Mouse (Mus musculus) intestine, embryonic 16.5 days (tissue): ENCODE measurements at regions not wholly inside any gene's neighbourhood (a gene's known extent, or its start where the extent isn't known, plus 50 kb on each side); places are given as distances from the start of the nearest gene placed in this dataset.

Experiments
- ATAC-seq: fragments of 200-750 bp; cut with Nextera tagmentation; 2 replicates; pipeline ENCODE4 v1.8.0; 2017; ENCODE audit warnings: moderate TSS enrichment, moderate library complexity
- H3K27ac ChIP-seq: fragments of 300-500 bp; sonication (generic); 2 replicates; pipeline ENCODE4 v1.5.1; 2014; ENCODE audit warnings: mild to moderate bottlenecking, low read length
- H3K27me3 ChIP-seq: fragments of 300-500 bp; sonication (generic); replicated peaks from 2 replicates; pipeline ENCODE4 v1.6.1; 2014; ENCODE audit warnings: low read length, control low read depth, mixed read lengths; ENCODE audit not compliant: control insufficient read depth, insufficient read depth
- H3K36me3 ChIP-seq: fragments of 300-500 bp; sonication (generic); 2 replicates; pipeline ENCODE4 v1.6.1; 2014; ENCODE audit warnings: low read length, control low read depth; ENCODE audit not compliant: control insufficient read depth, insufficient read depth
- H3K4me1 ChIP-seq: fragments of 300-500 bp; sonication (generic); 2 replicates; pipeline ENCODE4 v1.6.1; 2014; ENCODE audit warnings: low read length, control low read depth, mixed read lengths; ENCODE audit not compliant: control insufficient read depth, insufficient read depth
- H3K4me2 ChIP-seq: fragments of 300-500 bp; sonication (generic); 2 replicates; pipeline ENCODE4 v1.6.1; 2014; ENCODE audit warnings: low read depth, low read length, control low read depth
- H3K4me3 ChIP-seq: fragments of 300-500 bp; sonication (generic); 2 replicates; pipeline ENCODE4 v1.5.1; 2014; ENCODE audit warnings: mild to moderate bottlenecking, low read length
- H3K9ac ChIP-seq: fragments of 300-500 bp; sonication (generic); 2 replicates; pipeline ENCODE4 v1.6.1; 2014; ENCODE audit warnings: low read depth, low read length
- H3K9me3 ChIP-seq: fragments of 300-500 bp; sonication (generic); 2 replicates; pipeline ENCODE4 v1.6.1; 2016; ENCODE audit warnings: low read length, control low read depth; ENCODE audit not compliant: control insufficient read depth
- WGBS: fragments of 180-500 bp; shearing (Covaris S2); extraction: QIAGEN DNeasy Blood & Tissue Kit; methylation state at CpG from one replicate; pipeline ENCODE4 v1.1.7; 2014; 5-methylcytosine and 5-hydroxymethylcytosine counted together

DNA sequence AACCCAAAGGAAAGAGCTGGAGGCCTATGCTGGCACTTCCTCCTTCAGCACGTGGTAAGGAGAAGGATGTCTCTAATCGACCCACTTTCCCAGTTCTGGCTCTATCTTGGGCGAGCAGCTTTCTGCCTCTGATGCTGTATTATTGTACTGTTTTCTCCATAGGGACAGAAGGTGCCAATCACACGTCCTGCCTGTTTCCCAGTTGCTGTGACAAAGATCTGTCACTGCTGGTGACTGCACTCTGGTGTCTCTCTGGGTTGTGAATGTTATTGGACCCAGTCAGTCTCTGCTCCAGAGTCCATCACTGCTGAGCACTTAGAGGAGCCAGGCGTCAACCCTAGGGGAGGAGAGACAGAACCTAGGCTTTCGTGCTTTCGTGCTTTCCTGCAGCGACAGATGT lies 216.0 kb downstream of the Hs3st3b1 start:
- Histone ChIP-seq H3K4me2 (no peak overlapping the region), H3K27ac (no peak overlapping the region), H3K9ac (no peak overlapping the region), H3K4me1 (no peaks in the 10 kb centered on the region), H3K27me3 (no peaks in the 10 kb centered on the region), H3K4me3 (no peak overlapping the region), H3K36me3 (no peaks in the 10 kb centered on the region), H3K9me3 (no peaks in the 10 kb centered on the region)
- WGBS, result 71% methylated on average over 8 of the region's 8 CpGs
- ATAC-seq, result no peak

DNA sequence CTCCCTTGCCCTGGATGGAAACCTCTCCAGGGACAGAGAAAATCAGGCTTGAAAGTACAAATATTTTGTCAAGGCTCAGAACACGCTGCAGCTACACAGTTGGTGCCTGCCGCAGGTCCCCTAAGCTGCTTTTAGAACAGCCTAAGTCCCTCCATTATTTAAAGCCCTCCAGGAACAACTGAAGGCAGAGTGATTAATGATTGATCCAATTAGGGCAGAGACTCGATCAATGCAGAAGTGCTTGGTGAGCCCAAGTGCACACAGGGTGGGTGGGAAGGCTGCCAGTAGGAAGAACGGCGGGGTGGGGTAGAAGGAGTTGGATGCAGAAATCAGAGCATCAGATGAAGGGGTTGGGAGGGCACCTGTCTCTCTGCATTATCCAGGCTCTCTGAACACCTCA lies 215.0 kb downstream of the Hs3st3b1 start:
- 41% methylated on average over 5 of the region's 5 CpGs for WGBS
- no peaks in the 10 kb centered on the region for H3K4me1 ChIP-seq
- H3K36me3 ChIP-seq, result no peaks in the 10 kb centered on the region
- no peaks in the 10 kb centered on the region for H3K27me3 ChIP-seq
- no peak for ATAC-seq
- H3K9ac ChIP-seq, result no peak overlapping the region
- H3K4me2 ChIP-seq, result no peak overlapping the region
- no peak overlapping the region for H3K4me3 ChIP-seq
- H3K27ac ChIP-seq, result no peak overlapping the region
- H3K9me3 ChIP-seq, result no peaks in the 10 kb centered on the region

DNA sequence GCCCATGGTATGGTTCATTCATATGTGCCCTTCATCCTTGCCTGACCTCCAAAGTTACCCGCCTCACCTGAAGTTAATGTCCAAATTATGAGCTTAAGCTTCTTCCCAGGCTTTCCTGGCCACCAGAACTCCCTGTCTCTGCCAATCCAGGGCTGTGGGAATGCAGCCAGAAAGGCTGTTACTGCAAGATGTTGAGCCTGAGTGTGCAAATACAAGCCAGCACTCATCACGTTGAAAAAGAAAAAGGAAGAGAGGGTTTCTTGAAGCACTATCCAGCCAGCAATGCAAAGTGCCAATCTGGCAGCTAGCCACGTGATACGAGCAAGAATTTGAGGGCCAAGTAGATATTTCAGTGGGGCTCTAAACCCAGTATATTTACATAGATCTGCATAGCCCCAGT lies 213.7 kb downstream of the Hs3st3b1 start:
- ATAC-seq, result no peak
- 64% methylated on average over 4 of the region's 4 CpGs for WGBS
- no peak overlapping the region for H3K9ac ChIP-seq
- H3K4me2 ChIP-seq, result no peak overlapping the region
- H3K27me3 ChIP-seq, result no peaks in the 10 kb centered on the region
- H3K9me3 ChIP-seq, result no peaks in the 10 kb centered on the region
- H3K4me3 ChIP-seq, result no peak overlapping the region
- no peak overlapping the region for H3K27ac ChIP-seq
- no peaks in the 10 kb centered on the region for H3K4me1 ChIP-seq
- no peaks in the 10 kb centered on the region for H3K36me3 ChIP-seq

DNA sequence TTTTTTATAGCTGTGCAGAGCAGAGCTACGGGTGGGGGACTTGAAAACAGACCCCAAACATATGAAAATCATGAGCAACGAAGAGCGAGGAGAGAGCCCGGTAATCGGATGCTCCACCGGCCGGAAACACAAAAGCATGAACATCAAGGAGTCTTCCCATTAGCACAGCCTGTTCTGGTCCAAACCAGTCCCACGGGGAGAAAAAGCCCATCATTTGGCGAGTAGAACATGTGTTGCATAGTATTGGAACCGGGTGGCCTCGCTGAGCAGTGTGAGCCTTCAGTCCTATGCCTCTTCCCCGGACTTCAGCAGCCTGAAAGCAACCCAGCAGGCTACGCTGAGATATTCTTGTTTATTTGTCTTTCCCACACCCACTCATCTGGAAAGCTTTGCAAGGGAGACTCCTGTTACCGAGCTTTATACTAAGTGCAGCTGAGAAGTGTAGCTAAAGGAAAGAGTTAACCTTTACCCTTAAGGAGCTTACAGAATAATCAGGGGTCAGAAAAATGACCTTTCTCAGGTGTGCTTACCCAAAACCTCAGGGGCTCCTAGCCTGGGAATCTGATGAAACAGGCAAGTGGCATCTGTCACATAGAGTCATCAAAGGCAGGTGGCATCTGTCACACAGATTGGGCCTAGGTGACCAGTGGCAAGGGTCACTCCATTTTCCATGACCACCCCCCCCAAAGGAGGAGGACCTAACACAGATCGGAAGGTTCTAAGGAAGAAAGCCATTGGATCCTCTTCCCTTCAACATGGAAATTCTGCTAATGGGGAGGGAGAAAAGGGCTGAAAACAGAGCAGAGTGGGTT lies 209.8 kb downstream of the Hs3st3b1 start:
- Histone ChIP-seq H3K9ac (no peak overlapping the region), H3K36me3 (no peaks in the 10 kb centered on the region), H3K4me2 (no peak overlapping the region), H3K9me3 (no peaks in the 10 kb centered on the region), H3K4me3 (no peak overlapping the region), H3K27me3 (no peaks in the 10 kb centered on the region), H3K27ac (no peak overlapping the region), H3K4me1 (no peaks in the 10 kb centered on the region)
- no peak for ATAC-seq
- 61% methylated on average over 15 of the region's 15 CpGs for WGBS

DNA sequence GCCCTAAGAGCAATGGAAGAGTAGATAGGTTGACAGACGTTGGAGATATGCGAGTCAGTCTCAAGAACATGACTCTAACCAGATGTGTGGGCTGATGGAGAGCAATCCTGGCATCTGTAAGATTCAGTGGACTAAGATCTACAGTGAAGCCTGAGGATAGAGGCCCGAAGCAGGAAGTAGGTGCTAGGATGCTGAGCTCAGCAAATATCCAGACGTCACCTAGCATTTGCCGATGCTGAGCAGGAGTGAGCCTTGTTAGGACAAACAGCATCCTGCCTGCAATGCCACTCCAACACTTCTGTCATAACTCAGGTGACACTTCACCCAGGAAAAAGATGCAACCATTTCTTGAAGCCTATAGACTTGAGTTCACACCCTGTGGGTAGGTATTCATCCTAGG lies 199.8 kb downstream of the Hs3st3b1 start:
- H3K9me3 ChIP-seq, result no peaks in the 10 kb centered on the region
- WGBS, result 91% methylated on average over 5 of the region's 5 CpGs
- H3K4me2 ChIP-seq, result no peak overlapping the region
- H3K36me3 ChIP-seq, result no peaks in the 10 kb centered on the region
- H3K4me3 ChIP-seq, result no peak overlapping the region
- H3K4me1 ChIP-seq, result 0 out of 2 replicates have a peak, but pooled peaks cover 5% of the 10 kb centered on the region
- H3K9ac ChIP-seq, result no peak overlapping the region
- H3K27ac ChIP-seq, result no peak overlapping the region
- no peaks in the 10 kb centered on the region for H3K27me3 ChIP-seq
- ATAC-seq, result no peak

DNA sequence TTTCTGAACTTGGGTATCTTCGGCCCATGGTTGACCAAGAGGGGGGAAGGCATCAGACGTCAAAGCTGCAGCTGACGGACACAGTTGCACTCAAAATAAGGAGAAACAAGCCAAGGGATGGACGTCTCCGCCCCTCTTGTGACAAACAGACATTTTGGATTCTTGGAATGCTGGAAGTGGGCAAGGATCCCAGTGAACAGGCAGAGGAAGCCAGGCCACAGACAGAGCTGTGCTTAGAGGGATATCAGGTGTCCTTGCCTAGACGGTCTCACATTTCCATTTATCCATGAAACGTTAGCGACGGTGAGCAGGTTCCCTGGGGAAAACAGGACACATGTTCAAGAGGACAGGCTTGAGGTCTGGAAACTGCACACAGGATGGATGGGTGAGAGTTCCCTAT lies 191.2 kb downstream of the Hs3st3b1 start:
- no peaks in the 10 kb centered on the region for H3K9me3 ChIP-seq
- no peak overlapping the region for H3K9ac ChIP-seq
- 72% methylated on average over 9 of the region's 9 CpGs for WGBS
- H3K4me3 ChIP-seq, result no peak overlapping the region
- H3K36me3 ChIP-seq, result no peaks in the 10 kb centered on the region
- no peak overlapping the region for H3K27ac ChIP-seq
- no peak for ATAC-seq
- H3K4me1 ChIP-seq, result no peaks in the 10 kb centered on the region
- H3K4me2 ChIP-seq, result no peak overlapping the region
- no peaks in the 10 kb centered on the region for H3K27me3 ChIP-seq

DNA sequence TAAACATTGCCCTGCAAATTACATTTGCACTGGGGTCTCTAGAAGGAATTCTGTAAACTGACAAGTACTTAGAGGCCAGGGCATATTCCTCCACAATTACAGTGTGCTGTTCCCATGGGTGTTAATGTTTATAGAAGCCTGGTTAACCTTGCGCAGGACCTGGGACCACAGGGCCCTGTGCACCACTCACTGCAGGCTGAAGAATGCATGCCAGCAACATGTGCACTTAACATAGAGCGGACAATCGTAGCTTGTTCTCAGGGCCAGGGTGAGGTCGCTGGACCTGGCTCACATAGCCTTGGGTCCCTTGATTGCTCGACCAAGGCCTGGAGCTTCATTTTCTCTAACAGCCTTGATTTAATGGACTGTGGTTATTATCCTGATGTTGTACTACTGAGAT lies 168.8 kb downstream of the Hs3st3b1 start:
- no peaks in the 10 kb centered on the region for H3K36me3 ChIP-seq
- no peak overlapping the region for H3K9ac ChIP-seq
- 50% methylated on average over 5 of the region's 5 CpGs for WGBS
- no peak overlapping the region for H3K27ac ChIP-seq
- no peaks in the 10 kb centered on the region for H3K9me3 ChIP-seq
- H3K27me3 ChIP-seq, result no peaks in the 10 kb centered on the region
- ATAC-seq, result no peak
- no peaks in the 10 kb centered on the region for H3K4me1 ChIP-seq
- no peak overlapping the region for H3K4me3 ChIP-seq
- H3K4me2 ChIP-seq, result no peak overlapping the region

DNA sequence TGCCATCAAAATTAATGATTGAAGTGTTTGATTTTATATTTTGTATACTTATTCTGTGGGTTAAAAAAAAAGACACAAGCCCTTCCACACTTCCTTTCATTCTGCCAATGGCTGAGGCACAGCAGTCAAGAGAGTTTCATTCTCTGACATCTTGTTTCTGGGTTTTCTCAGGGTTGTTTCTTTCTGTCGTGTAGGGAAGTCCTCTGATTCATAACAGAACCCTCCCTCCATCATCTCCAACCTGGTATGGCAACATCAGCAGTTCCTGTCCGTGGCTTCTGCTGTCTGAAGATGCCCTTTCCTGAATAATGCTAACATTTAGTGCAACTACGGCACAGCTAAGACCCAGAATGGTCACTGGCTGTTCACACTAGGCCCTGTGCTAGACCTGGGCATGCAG lies 167.3 kb downstream of the Hs3st3b1 start:
- WGBS, result 52% methylated on average over 3 of the region's 3 CpGs
- no peaks in the 10 kb centered on the region for H3K27me3 ChIP-seq

DNA sequence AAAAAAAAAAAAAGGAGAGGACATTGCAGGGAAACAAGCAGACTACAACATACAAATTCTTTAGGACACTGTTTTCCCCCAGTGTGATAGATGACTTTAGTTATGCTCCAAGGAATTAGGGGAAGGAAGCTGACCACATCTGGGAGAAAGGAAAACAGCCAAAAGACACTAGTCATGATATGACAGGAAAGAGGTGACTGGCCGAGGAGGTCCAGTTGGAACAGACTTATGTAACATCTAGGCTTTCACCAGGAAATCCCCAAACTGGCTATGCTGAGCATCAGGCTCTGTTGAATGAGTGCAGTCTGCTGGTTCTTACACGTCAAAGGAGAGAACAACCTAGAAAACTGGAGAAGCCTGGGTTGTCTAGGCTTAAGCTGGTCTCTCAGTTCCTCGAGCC lies 163.8 kb downstream of the Hs3st3b1 start:
- Histone ChIP-seq H3K9me3 (no peaks in the 10 kb centered on the region), H3K9ac (no peak overlapping the region), H3K4me3 (no peak overlapping the region), H3K27ac (no peak overlapping the region), H3K4me2 (no peak overlapping the region), H3K4me1 (no peaks in the 10 kb centered on the region), H3K36me3 (no peaks in the 10 kb centered on the region), H3K27me3 (no peaks in the 10 kb centered on the region)
- 71% methylated on average over 3 of the region's 3 CpGs for WGBS
- no peak for ATAC-seq

More for the DNA sequence above, 167.3 kb downstream of the Hs3st3b1 start:
- Histone ChIP-seq H3K9me3 (no peaks in the 10 kb centered on the region), H3K36me3 (no peaks in the 10 kb centered on the region), H3K27ac (no peak overlapping the region), H3K4me1 (no peaks in the 10 kb centered on the region), H3K4me2 (no peak overlapping the region), H3K9ac (no peak overlapping the region), H3K4me3 (no peak overlapping the region)
- no peak for ATAC-seq

DNA sequence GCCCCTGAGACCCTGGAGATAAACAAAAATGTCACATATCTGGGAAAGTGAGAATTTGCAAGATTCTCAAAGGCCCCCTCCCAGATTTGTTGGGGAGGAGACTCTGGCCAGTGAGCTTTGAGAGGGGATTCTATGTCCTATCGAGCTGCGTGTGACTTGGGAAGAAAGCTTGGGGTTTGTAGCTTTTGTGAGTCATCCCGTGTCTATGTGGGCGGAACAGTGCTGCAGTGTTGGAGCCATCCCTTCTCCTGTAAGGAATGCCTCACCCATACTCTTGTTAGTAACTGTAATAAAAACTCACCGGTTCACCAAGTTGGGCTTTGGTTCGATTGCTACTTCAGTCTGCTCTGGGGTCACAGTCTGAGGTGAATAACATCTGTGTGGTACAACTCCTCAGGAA lies 160.5 kb downstream of the Hs3st3b1 start:
- Histone ChIP-seq H3K27ac (no peak overlapping the region), H3K4me3 (no peak overlapping the region), H3K27me3 (no peaks in the 10 kb centered on the region), H3K4me2 (no peak overlapping the region), H3K9ac (no peak overlapping the region), H3K4me1 (no peaks in the 10 kb centered on the region), H3K9me3 (no peaks in the 10 kb centered on the region), H3K36me3 (no peaks in the 10 kb centered on the region)
- WGBS, result 75% methylated on average over 6 of the region's 6 CpGs
- ATAC-seq, result no peak
